Mouse (Mus musculus) heart, adult 2 months (tissue): ENCODE measurements around the gene Bahcc1. TPM values are rescaled to one million over a fixed set of nuclear protein-coding genes. Genes with fewer than 3 reads are reported as not detected.

Source experiments
- DNase-seq, 2 experiments: peaks; one replicate each; pipeline ENCODE4 v3.0.0; 2021
- H3K27ac ChIP-seq: fragments of 200-600 bp; 2 replicates; pipeline ENCODE4 v1.8.1; 2022
- H3K27me3 ChIP-seq: fragments of 200-500 bp; 2 replicates; pipeline ENCODE4 v1.6.1; 2012; ENCODE audit warnings: mild to moderate bottlenecking, low read length, inconsistent platforms, mixed read lengths; ENCODE audit not compliant: control insufficient read depth, insufficient read depth
- H3K36me3 ChIP-seq: fragments of 200-500 bp; 2 replicates; pipeline ENCODE4 v1.6.1; 2012; ENCODE audit warnings: low read length, inconsistent platforms; ENCODE audit not compliant: control insufficient read depth, insufficient read depth
- H3K4me1 ChIP-seq: fragments of 200-500 bp; 2 replicates; pipeline ENCODE4 v1.6.1; 2011; ENCODE audit warnings: low read length; ENCODE audit not compliant: control insufficient read depth, insufficient read depth
- H3K4me3 ChIP-seq: fragments of 200-600 bp; 2 replicates; pipeline ENCODE4 v1.8.1; 2022
- H3K79me2 ChIP-seq: fragments of 200-500 bp; replicated peaks from 2 replicates; pipeline ENCODE4 v1.6.1; 2012; ENCODE audit warnings: mild to moderate bottlenecking, inconsistent platforms, low read length, moderate library complexity, mixed read lengths; ENCODE audit not compliant: control insufficient read depth, insufficient read depth
- H3K9ac ChIP-seq: fragments of 200-500 bp; 2 replicates; pipeline ENCODE4 v1.6.1; 2012; ENCODE audit warnings: low read depth, mild to moderate bottlenecking, control low read depth, inconsistent platforms, low read length, mixed read lengths
- CTCF ChIP-seq: fragments of 200-600 bp; IDR thresholded peaks from 2 replicates; pipeline ENCODE4 v1.8.1; 2022; ENCODE audit warnings: antibody characterized with exemption, mild to moderate bottlenecking, moderate library complexity
- EP300 ChIP-seq: fragments of 200-500 bp; IDR thresholded peaks from 2 replicates; pipeline ENCODE4 v1.6.1; 2011; ENCODE audit warnings: low read depth, low read length, control low read depth; ENCODE audit not compliant: insufficient read depth
- POLR2A ChIP-seq: fragments of 200-500 bp; IDR thresholded peaks from 2 replicates; pipeline ENCODE4 v1.6.1; 2011; ENCODE audit warnings: mild to moderate bottlenecking, low read depth, low read length, control low read depth; ENCODE audit not compliant: insufficient read depth
- WGBS: fragments of 180-500 bp; shearing (Covaris S2); methylation state at CpG from one replicate; pipeline ENCODE4 v1.1.7; 2018; 5-methylcytosine and 5-hydroxymethylcytosine counted together
- intact Hi-C: fragments of 180-260 bp; cut with DNase I; formaldehyde crosslinking; loops from one replicate; pipeline ENCODE4 v1.15.1; 2025
- polyA plus RNA-seq: library from polyadenylated mRNA; depleted of rRNA; stranded (reverse); fragments of >200 nt; gene quantifications from 2 replicates; pipeline ENCODE4 v1.2.3, GENCODE M21; 2012
- total RNA-seq, 2 experiments: library from RNA; stranded (reverse); gene quantifications; 2 replicates each; pipeline ENCODE4 v1.2.3; 2021

The Bahcc1 gene
- total and polyA plus RNA-seq, 3 experiments, result 5.4 to 9.7 (median 6.4) TPM

- TF ChIP-seq CTCF (peak; percentile 38), POLR2A (no peak)
- DNase-seq, result no peak
- no peaks in the 10 kb centered on the region; the same call in 1 of the 2 replicates for H3K79me2 ChIP-seq
- 84% methylated on average over 10 of the region's 10 CpGs for WGBS
- H3K27ac ChIP-seq, result no peak overlapping the region
- no peaks in the 10 kb centered on the region for H3K36me3 ChIP-seq
- no peaks in the 10 kb centered on the region for H3K27me3 ChIP-seq
- intact Hi-C loops, result no loop called here
- no peak overlapping the region for H3K4me3 ChIP-seq
- H3K4me1 ChIP-seq, result peaks cover 19% of the 10 kb centered on the region
- no peak overlapping the region for H3K9ac ChIP-seq
Observed at GRCm38 (mm10) chr11:120268195-120268967, 35.6 kb downstream of the Bahcc1 start.

GRCm38 (mm10) chr11:120269007-120269406 lies 36.3 kb downstream of the Bahcc1 start:
- H3K27ac ChIP-seq, result no peak overlapping the region
- no peaks in the 10 kb centered on the region for H3K27me3 ChIP-seq
- 94% methylated on average over 3 of the region's 3 CpGs for WGBS
- peaks cover 17% of the 10 kb centered on the region for H3K4me1 ChIP-seq
- H3K9ac ChIP-seq, result no peak overlapping the region
- no peaks in the 10 kb centered on the region; the same call in 1 of the 2 replicates for H3K79me2 ChIP-seq
- TF ChIP-seq POLR2A (no peak), CTCF (no peak), EP300 (no peak)
- H3K4me3 ChIP-seq, result no peak overlapping the region
- no peak for DNase-seq
- H3K36me3 ChIP-seq, result no peaks in the 10 kb centered on the region
- intact Hi-C loops, result no loop called here

- peak; percentile 60 to 67 for DNase-seq
- H3K36me3 ChIP-seq, result no peaks in the 10 kb centered on the region
- H3K9ac ChIP-seq, result no peak overlapping the region
- TF ChIP-seq EP300 (no peak), POLR2A (no peak), CTCF (no peak)
- intact Hi-C loops, result no loop called here
- H3K4me3 ChIP-seq, result no peak overlapping the region
- no peaks in the 10 kb centered on the region for H3K27me3 ChIP-seq
- WGBS, result 47% methylated on average over 8 of the region's 8 CpGs
- no peaks in the 10 kb centered on the region; the same call in 1 of the 2 replicates for H3K79me2 ChIP-seq
- H3K27ac ChIP-seq, result peak overlapping the region; percentile 5; the same call in 1 of the 2 replicates
- peaks cover 14% of the 10 kb centered on the region for H3K4me1 ChIP-seq
Observed at GRCm38 (mm10) chr11:120269498-120270104, 36.9 kb downstream of the Bahcc1 start.

GRCm38 (mm10) chr11:120279335-120279734 lies 46.6 kb downstream of the Bahcc1 start:
- Histone ChIP-seq H3K27ac (no peak overlapping the region), H3K27me3 (no peaks in the 10 kb centered on the region), H3K36me3 (no peaks in the 10 kb centered on the region), H3K4me3 (no peak overlapping the region), H3K79me2 (no peaks in the 10 kb centered on the region), H3K4me1 (peaks cover 13% of the 10 kb centered on the region), H3K9ac (no peak overlapping the region)
- DNase-seq, result peak in 1 of 2 experiments; percentile 42
- intact Hi-C loops, result no loop called here
- TF ChIP-seq CTCF (no peak), EP300 (no peak), POLR2A (no peak)
- WGBS, result 58% methylated on average over 11 of the region's 11 CpGs

GRCm38 (mm10) chr11:120280281-120280773 lies 47.6 kb downstream of the Bahcc1 start:
- H3K36me3 ChIP-seq, result no peaks in the 10 kb centered on the region
- WGBS, result 85% methylated on average over 25 of the region's 25 CpGs
- no peaks in the 10 kb centered on the region for H3K27me3 ChIP-seq
- TF ChIP-seq CTCF (peak; percentile 72), EP300 (no peak), POLR2A (no peak)
- H3K27ac ChIP-seq, result no peak overlapping the region; the same call in 1 of the 2 replicates
- intact Hi-C loops, result no loop called here
- no peak overlapping the region for H3K4me3 ChIP-seq
- H3K4me1 ChIP-seq, result peaks cover 13% of the 10 kb centered on the region
- no peaks in the 10 kb centered on the region for H3K79me2 ChIP-seq
- no peak overlapping the region for H3K9ac ChIP-seq
- DNase-seq, result peak in 1 of 2 experiments; percentile 46

GRCm38 (mm10) chr11:120280774-120281173 lies 48.0 kb downstream of the Bahcc1 start:
- peak overlapping the region; percentile 55 for H3K27ac ChIP-seq
- intact Hi-C loops, result no loop called here
- DNase-seq, result no peak

More at GRCm38 (mm10) chr11:120280774-120281173, 48.0 kb downstream of the Bahcc1 start:
- Histone ChIP-seq H3K9ac (no peak overlapping the region), H3K27me3 (no peaks in the 10 kb centered on the region), H3K4me1 (peaks cover 13% of the 10 kb centered on the region), H3K79me2 (no peaks in the 10 kb centered on the region), H3K4me3 (no peak overlapping the region), H3K36me3 (no peaks in the 10 kb centered on the region)
- WGBS, result 91% methylated on average over 7 of the region's 7 CpGs
- no peak for TF ChIP-seq CTCF
- no peak for TF ChIP-seq POLR2A
- no peak for TF ChIP-seq EP300
